Mouse (Mus musculus) R1 (cell line): ENCODE measurements around the gene Slc7a5.
A peak's percentile ranks its signal among the peaks of the same experiment; 100 is the strongest.

Source experiments
- DNase-seq: peaks from one replicate; pipeline ENCODE4 v3.0.0-alpha.2; 2018; ENCODE audit warnings: low read depth, low spot score

The Slc7a5 gene

DNA sequence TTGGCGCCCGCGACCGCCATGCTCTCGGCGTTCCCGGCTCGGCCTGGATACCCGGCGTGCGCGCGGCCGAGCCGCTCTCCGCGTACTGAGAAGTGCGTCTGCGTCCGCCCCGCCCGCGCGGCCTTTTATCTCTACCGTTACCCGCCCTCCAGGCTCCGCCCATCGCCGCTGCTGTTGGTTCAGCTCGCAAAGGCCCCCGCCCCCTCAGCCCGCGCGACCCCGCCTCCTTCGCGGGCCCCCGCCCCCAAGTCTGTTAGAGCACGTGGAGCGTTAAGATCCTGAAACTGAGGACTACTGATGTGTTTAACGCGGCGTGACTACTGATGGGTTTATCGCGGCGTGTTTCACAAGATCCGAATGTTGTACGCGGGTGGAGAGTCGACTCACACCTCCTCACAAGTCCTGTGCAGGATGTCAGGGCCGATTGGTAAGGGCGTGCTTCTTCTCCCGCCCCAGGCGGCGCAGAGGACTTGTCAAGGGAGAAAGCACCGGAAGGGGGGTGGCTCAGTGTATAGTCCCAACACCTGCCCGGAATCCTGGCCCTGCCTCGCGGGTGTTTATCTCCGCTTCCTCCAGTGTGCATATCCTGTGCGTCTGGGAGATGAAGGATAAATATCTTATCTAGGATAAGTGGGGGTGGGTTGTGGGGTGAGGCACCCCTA lies at the start of gene Slc7a5:
TSS of gene Slc7a5 (minus strand) at position 108 of the 662 bp plus-strand sequence.
- DNase-seq: peak; percentile 95

DNA sequence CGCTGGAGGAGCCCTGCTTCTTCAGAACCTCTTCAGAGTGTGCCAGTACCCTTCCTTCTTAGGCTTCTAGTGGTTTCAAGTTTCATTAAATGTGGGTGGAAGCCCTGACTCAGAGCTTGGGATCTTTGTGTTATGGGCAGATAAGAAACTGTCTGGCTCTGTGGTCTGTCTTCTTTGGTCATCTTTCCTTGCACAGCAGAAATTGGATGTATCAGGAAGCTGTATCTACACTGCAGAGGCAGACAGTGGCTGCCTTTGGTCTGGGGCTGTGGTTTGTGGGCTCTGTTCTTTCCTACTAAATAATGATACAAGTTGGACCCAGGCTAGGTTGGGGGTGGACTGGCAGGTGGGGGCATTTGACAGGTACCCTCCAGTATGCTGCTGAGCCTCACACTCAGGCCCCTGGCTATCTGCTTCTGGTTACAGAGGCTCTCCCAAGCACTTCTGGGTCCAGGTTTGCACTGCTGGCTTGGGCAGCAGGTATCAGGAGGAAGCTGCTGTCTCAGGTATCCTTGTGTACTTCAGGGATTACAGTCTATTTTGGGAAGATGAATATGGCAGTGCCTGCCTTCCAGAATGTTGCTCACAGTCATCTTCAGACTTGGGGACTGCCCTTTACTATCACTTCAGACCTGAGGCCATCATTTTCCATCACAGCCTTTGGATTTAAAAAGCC lies 48.5 kb upstream of the Slc7a5 start:
- no peak for DNase-seq

DNA sequence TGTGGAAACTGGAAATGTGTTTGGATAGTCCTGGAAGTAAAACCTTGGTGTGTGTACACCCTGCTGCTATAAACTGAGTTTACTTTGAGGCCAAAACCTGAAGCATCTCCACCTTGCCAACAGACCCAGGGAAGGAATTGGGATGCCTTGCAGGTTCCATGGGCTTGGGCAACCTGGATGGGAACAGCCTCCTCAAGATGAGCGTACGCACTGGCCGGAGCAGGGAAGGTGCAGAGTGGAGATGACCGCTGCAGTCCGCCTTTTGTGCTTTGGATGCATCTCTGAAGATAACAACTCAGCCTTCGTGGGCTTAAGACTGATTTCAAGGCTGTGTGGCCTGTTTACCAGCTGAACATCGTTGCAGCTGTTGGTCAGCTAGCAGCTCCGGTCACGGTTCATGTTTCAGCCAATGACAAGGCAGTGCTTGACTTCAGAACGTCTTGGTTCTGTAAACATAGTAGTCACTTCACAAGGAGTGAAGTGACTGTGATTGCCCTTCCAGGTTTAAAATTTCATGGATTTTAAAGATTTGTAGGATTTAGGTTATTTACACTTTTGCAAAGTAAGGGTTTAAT lies 47.6 kb upstream of the Slc7a5 start:
- DNase-seq: no peak

DNA sequence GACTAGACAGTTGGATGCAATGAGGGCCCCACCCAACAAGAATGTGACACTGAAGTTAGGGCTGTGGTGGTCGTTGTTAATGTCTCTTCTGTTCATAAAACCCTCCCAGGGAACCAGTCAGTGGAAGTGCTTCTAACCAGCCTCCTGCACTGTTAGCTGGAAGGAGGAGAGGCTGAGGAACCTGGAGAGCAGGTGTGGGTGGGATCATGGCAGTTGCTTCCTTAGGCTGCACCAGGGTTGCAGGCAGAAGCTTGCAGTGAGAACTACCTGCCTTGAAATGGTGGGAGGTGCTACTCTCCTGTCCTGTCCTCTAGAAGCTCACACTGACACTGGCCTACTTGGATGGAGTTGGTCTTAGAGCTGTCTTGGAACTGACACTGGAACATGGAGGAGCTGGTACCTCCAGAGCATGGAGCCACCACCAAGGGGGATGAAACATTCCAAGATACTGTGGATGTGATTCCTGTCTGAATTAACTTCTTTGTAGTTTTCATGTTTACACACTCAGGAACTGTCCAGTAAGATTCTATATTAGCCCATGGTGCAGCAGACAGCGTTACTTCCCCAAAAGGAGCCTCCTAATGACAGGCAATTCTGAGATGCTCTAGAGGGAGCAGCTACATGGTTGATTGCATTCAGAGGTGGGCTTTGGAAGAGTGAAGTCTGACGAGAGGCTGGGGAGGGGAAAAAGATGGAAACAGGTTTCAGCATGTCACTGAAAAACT lies 46.5 kb upstream of the Slc7a5 start:
- no peak for DNase-seq

DNA sequence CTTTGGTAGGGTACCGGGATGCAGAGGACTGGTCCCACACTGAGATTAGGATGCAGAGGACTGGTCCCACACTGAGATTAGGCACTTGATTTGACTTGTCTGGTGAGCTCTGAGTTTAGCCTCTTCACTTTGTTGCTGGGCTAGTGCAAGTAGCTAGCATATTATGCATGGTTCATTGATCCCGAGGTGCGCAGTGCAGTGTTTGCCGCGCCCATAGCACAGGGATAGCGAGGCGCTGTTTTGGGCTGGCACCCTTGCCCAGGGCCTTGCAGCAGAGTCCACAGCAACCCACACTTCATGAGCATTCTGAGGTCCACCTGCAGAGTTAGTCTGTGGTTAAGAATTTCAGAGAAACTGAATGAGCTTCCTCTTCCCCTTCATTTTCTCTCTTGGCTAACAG lies 45.3 kb upstream of the Slc7a5 start:
- no peak for DNase-seq

DNA sequence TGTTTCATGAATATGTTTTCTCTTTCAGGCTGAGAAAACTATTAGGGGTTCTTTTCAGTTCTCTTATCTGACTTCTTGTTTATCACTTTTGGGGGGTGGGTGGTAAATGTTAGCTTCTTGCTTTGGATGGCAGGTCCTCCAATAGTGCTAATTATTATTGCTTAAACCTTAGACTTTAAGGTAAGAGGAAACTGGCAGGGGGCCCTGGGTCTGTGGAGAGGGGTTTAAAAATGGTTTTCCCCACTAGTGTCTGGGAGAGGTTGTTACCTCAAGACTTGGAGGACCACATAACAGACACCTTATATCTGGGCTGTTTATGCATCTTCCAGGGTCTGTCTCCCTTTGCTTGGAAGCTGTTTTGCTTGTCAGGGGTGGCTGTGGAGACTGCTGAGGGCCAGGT lies 44.6 kb upstream of the Slc7a5 start:
- DNase-seq: no peak

DNA sequence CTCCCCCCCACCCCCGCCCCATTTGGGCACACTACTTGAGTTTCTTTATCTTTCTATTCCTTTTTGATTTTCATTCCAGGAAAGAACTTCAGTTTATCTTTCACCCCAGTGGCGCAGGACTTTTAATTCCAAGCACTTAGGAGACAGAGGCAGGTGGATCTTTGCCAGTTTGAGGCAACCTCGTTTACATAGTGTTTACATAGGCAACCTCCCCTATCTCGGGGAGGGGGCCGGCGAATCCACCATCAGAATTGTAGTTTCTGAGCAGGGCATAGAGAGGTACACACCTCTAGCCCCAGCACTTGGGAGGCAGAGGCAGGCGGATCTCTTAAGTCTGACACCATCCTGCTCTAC lies 44.1 kb upstream of the Slc7a5 start:
- peak; percentile 46 for DNase-seq

DNA sequence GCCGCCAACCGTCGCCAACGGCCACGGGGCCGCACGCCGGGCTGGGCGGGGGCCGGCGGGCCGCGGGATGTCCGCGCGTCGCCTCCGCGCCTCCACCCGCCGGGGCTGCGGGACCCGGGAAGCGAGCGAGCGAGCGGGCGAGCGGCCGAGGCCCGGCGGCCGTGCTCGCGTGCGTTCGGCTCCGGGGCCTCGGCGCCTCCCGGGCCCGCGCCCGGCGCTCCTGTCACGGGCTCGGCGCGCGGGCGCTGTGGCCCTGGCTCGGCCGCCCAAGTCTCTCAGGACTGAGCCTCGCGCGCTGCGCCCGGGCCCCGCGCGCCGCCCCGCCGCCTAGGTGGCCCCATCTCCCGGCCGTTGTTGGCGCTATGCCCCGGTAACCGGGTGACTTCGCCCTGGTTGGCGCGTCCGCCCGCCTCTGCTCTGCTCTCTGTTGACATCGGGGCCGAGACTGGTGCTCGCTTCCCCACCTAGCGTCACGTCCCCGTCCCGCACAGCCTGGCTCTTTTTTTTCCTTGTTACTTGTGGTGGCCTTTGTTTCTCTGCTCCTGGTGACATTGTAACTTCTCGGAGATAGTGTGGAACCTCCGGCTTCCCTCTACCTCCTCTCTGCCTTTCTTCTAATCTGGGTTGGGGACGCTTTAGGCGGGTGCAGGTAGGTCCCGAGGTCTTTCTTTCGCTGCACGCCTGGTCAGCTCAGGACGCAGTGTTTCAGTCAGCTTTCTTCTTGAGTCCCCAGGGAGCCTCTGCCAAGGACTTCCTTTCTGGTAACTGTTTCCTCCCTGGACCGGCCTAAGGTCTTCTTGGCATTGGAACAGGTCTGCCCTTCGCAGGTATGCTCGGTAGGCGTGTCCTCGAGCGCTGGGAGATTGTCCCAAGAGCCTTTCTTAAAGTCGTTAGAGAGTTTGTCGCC lies 43.5 kb upstream of the Slc7a5 start:
- peak; percentile 79 for DNase-seq

DNA sequence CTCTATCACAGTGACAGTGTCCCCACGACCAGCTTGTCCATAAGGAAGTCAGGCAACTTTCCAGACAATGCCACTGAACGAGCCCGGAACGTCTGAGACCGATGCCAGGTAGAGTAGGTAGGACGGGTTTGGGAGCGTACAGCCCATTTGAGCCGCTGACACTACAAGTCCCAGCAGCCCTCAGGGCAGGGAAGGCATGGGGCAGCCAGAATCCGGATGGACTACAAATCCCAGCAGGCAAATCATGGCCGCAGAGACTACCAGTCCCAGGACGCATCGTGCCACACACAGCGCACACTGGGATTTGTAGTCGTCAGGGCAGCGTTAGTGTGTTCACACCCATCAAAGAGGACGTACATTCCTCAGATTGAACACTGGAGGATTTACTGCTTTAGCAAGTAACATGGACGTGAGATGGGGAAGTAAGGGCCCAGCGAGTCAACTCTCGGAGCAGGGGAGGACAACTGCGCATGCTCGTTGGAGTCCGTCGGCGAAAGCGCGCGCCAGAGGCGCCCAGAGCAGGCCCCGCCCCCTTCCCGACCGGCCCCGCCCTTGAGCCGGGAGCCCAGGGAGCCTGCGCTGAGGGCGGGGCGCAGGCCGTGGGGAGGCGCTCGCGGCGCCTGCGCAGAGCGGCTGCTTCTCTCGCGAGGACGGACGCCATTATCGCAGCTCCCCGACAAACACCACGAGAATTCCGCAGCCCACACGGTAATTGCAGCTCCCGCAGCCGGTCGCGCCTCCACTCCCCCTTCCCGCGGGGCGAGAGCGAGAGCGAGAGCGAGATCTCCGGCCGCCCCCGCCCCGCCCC lies 42.7 kb upstream of the Slc7a5 start:
- DNase-seq: peak; percentile 99

DNA sequence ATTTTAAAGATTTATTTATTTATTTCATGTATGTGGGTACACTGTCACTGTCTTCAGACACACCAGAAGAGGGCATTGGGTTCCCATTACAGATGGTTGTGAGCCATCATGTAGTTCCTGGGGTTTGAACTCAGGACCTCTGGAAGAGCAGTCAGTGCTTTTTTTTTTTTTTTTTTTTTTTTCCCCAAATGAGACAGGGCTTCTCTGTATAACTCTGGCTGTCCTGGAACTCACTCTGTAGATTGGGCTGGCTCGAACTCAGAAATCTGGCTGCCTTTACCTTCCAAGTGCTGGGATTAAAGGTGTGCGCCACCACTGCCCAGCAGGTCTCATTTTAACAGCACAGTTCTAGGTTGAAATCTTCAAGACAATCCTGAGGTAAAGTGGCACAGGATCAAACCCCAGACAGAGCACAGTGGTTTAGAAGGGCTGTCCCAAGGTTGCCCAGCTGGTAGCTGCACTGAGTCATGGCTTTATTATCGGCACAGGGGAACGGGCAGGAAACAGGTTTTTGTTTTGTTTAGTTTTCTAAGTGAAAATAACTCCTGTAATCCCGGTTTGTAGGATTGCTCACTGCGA lies 41.8 kb upstream of the Slc7a5 start, which contains the start of gene Banp:
TSS of gene Banp (plus strand) at position 529 of the 579 bp plus-strand sequence.
- no peak for DNase-seq

DNA sequence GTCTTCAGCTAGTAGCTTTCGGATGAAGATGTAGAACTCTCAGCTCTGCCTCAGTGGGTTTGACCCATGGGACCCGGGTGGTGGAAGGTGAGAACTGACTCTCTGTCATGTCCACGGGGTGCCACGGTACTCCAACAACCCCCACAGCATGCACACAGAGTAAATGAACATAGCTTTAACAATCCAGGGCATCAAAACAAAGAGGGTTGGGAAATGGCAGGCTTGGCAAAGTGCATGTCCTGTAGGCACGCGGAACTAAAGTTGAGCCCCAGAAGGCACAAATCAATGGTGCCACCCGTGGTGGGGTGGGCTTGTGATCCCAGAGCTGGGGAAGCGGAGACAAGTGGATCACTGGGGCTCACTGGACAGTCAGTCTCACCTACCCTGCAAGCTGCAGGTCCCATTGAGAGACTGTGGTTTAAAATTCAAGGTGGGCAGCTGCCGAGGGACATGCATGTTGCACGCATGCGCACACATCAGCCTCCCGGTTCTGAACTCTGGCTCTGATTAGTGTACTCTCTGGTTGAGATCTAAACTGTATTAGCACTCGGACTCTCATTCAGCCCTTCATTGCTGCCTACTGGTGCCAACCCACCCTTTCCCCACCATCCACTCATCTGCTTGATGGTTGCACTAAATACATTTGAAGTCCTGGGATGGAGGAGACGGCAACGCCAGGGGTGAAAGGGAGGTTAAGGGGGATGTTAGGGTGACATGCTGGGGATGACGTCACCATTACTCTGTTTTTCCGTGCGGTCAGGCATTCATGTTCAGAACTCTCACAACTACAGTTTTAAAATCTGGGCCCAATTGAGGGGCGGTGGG lies 41.0 kb upstream of the Slc7a5 start:
- DNase-seq: peak; percentile 59

DNA sequence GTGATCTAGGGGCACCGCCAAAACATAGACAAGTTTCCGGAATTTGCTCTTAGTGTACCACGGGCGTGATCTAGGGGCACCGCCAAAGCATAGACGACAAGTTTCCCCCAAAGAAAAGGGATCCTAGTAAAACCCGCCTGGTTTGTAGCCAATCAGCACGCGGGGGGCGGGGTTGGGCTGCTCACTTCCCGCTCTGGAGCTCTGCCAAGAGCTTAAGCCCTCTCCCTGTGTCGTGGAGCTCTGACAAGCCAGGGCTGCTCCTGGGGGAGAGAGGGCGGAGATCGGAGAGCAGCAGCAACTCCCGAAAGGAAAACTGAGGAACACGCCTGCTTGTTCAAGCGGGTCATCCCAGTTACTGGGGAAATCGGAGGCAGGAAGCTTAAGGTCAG lies 40.3 kb upstream of the Slc7a5 start:
- peak; percentile 97 for DNase-seq

DNA sequence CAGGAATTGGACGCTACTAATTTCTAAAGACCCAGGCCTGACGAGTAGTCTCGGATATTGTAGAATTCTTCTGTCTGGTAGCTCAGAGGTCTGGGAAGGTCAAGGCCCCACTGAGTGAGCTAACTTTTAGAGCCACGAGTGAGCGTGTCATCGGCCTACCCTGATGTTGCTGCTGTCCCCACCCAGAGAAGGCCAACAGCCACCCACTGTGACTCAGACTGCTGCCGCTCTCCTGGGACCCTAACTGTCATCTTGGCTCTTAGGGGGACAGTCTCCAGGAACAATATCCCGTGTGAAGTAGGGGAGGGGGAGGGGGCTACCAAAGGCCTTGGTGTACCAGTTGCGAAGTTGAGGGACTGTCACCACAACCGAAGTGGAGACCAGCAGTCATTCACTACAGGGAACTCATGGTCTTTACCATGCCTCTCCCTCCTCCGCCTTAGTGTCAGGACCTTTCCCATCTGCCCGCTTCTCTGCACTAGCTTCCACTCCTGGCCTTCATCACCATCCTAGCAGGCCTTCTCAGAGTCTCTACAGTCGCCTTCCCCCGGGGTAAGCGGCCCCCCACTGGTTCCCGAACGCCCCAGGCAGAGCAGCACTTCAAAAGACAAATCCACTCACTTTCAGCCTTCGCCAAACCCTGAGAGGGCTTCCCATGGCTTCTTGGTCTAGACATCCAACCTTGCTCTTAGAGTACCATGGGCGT lies 39.7 kb upstream of the Slc7a5 start:
- DNase-seq: no peak

DNA sequence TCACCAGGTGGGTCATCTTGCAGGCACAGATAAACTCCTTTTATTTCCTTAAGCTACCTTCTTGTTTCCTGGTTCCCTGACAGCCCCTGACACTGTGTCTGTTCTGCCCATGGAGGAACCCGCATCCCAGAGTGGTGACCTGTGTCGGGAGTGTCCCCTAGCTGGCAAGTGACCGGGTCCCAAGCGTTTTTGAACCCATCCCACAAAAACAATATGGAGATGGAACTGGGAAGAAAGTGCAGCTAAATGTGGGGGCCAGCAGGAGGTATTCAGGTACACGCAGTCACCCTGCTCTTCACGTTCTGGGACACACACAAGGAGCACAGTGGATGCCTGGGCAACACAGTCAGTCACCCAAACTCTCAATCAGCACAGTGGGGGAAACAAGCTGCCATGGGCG lies 38.9 kb upstream of the Slc7a5 start:
- DNase-seq: no peak

DNA sequence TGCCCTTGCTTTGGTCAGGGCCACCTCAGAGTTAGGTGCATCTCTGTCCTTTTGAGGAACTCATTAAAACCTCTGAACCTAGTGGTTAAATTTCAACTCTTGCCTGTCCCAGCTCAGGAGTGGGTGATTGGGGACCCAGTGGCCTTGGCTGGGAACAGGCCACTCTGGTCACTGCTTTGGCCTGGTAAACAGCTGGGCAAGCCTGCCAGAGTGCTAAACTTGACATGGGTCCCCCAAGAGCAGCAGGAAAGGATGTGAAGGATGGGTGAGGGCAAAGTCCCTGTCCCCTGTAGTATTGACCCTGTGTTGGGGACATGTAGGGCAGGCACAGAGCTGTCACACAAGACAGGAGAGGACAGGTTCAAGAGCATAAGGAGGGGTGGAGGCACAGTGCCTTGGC lies 37.3 kb upstream of the Slc7a5 start, which contains the start of gene Car5a:
TSS of gene Car5a (minus strand) at position 74 of the 400 bp plus-strand sequence.
- DNase-seq: no peak

DNA sequence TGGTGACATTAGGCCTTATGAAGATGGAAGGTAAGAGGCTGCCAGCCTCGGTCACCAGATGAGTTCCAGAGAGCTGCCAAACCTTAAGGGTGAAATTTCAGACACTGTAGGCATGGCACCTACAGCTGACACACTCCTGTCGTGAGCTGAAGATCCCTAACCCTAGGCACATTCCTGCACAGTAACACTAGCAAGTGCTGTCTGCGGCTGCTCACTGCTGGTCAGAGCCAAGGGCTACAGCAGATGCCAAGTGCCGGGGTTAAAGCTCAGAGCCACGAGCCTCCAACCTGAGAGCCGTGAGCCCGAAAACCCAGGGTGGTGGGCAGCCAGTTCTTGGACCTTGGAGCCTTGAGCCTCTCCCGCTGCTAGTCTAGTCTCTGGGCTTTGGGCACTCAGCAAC lies 36.2 kb upstream of the Slc7a5 start:
- DNase-seq: no peak

DNA sequence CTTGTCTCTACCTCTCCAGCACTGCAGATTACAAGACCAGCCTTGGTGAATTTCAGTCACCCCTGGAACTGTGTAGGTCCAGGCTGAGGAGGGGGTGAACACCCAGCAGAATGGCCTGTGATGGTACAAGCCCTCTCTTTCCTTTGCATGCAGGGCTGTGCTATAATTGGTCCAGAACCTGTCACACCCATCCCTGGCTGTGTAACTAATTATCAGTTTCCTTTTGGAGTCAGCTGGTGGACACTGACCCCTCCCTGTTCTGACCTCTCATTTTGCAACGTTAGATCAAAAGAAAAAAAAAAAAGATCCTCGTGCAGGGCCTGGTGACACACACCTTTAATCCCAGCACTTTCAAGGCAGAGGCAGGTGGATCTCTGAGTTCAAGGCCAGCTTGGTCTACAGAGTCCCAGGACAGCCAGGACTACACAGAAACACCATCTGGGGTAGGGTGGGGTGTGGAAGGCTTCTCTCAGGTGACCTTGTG lies 35.6 kb upstream of the Slc7a5 start:
- no peak for DNase-seq

DNA sequence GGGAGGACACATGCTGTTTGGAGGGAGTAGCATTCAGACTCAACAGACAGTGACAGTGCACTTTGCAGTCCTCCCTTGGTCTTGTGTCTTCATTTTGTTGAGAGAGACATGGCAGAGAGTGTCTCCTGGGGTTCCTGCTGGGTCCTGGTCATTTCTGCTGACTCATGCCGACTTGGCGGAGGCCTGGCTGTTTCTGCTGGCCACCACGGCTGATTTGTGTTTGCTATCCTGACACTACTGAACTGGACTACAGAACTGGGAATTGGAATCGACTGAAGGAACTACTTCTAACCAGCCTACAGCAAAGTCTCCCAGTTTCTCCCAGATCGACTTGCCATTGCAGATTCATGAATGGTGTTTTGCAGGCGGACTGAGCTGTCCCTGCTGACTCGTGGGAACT lies 31.2 kb upstream of the Slc7a5 start:
- peak; percentile 45 for DNase-seq
